Mouse (Mus musculus): ENCODE data around the gene Hrh2. TPM values are rescaled to one million over a fixed set of nuclear protein-coding genes. Genes with fewer than 3 reads are reported as not detected.

Gene Hrh2
- polyA plus RNA-seq, 1 experiment from 2014 or later: not detected

DNA sequence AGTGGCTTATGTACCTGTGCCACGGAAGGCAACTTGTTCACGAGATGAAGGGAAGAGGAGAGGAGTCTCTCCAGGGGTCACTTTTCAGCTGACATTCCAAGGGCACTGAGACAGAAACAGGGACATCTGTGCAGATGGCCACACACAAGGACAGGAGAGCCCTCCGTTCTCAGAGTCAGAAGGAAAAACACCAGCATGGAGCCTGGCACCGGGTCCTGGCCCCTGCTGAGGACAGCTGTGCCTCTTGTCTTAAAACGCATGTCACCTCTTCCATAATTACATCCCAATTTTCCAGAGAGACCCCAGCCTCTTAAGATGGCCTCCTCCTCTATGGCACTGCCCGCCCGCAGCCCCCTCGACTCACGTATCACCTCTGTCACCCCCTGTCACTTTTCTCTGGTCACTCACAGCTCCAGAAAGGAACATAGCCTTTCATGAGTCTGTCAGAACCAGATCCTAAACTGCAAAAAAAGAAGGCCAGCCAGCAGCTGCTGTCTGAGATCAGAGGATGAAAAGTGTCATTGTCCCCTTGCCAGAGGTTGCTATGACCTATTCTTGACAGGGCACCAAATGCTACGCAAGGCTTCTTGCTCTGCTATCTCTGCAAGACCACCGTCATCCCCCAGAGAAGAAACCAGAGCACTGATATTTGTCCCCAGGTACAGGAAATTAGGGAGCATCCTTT lies 59.8 kb downstream of the Hrh2 start:
- Histone ChIP-seq H3K9me3 (no peaks in the 10 kb centered on the region), H3K27ac (no peak overlapping the region), H3K36me3 (no peaks in the 10 kb centered on the region), H3K9ac (no peak overlapping the region), H3K27me3 (peaks cover 7% of the 10 kb centered on the region), H3K4me2 (no peak overlapping the region), H3K4me3 (no peak overlapping the region), H3K4me1 (peaks cover 15% of the 10 kb centered on the region)
- WGBS: 78% methylated on average over 11 of the region's 11 CpGs
- ATAC-seq (ENCODE audit: insufficient number of reproducible peaks, low FRiP score, low TSS enrichment, low read depth): no peak

DNA sequence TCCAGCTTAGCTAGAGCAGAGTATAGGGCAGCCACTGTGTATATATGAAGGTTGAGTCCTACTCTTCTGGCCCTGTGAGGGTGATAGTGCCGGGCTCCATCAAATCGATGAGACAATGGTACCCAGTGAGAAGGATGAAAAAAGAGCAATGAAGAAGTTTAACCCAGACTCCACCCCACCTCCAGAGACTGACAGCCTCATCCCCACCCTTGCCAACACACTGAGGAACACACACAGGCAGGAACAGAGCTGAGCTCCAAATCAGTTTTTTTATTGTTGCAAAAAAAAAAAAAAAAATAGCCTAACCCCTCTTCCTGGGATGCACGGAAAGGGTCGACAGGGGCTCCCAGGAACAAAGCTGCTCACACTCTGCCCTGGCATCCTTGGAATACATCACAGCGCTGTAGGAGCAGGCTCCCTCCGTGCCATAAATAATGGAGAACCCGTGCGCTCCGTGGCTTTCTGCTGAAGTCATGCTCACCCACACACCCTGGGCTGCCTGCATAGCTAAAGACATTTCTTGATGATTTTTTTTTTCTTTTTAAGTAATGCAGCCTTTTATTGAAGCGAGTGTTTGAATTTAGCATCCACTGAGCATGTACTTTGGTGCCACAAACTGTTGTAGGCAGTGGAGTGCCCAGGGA lies 65.8 kb downstream of the Hrh2 start:
- Histone ChIP-seq H3K4me1 (no peaks in the 10 kb centered on the region), H3K4me2 (no peak overlapping the region), H3K36me3 (no peaks in the 10 kb centered on the region), H3K9ac (no peak overlapping the region), H3K4me3 (no peak overlapping the region), H3K9me3 (no peaks in the 10 kb centered on the region), H3K27ac (no peak overlapping the region), H3K27me3 (peaks cover 13% of the 10 kb centered on the region; the same call in 1 of the 2 replicates)
- WGBS: 25% methylated on average over 10 of the region's 10 CpGs
- no peak for ATAC-seq (ENCODE audit: insufficient number of reproducible peaks, low FRiP score, low TSS enrichment, low read depth)

DNA sequence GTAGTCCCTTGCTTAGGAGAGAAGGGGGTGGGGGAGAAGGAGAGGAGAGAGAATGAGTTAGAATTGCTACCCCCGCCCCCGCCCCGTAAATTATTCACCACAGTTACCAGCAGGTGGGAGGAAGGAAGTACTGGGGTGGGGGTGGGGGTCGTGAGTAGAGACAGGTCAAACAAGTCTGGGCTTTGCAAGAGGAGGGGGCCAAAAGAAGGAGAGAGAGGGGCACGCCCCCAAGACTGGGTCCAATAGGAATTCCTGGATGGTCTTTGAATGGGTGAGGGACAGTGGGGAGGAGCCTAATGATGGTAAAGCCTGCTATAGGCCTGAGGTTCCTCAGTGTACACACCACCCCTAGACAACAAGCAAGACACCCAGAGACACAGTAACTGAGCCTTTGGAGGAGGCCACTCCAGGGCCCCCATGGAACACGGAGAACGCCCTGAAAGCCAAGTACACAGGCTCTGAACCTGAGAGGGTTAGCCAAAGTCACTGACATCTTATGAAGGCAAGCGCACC lies 66.4 kb downstream of the Hrh2 start:
- 34% methylated on average over 7 of the region's 8 CpGs for WGBS

DNA sequence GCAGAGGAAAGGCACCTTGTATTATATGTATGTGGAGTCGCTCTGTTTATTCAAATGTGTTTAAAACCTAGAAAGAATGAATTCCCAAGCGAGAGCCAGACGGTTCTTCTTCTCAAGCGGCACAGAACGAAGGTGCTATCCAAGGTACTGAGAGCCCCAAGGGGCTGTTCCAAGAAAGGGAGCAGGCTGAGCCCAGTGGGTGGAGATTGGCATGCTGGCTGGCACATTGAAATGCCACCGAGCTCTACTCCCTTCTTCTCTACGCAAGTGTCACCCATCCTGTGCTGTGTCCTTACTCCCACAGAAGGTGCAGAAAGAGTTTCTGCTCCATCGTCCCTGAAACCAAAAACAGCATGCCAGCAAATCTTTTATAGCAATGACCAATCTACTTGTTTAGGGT lies 68.4 kb downstream of the Hrh2 start:
- no peak for ATAC-seq (ENCODE audit: insufficient number of reproducible peaks, low FRiP score, low TSS enrichment, low read depth)

More for the DNA sequence above, 66.4 kb downstream of the Hrh2 start:
- Histone ChIP-seq H3K9ac (no peak overlapping the region), H3K4me2 (no peak overlapping the region), H3K9me3 (no peaks in the 10 kb centered on the region), H3K27me3 (peaks cover 13% of the 10 kb centered on the region; the same call in 1 of the 2 replicates), H3K4me3 (no peak overlapping the region), H3K4me1 (no peaks in the 10 kb centered on the region), H3K36me3 (no peaks in the 10 kb centered on the region), H3K27ac (no peak overlapping the region)
- ATAC-seq (ENCODE audit: insufficient number of reproducible peaks, low FRiP score, low TSS enrichment, low read depth): no peak

DNA sequence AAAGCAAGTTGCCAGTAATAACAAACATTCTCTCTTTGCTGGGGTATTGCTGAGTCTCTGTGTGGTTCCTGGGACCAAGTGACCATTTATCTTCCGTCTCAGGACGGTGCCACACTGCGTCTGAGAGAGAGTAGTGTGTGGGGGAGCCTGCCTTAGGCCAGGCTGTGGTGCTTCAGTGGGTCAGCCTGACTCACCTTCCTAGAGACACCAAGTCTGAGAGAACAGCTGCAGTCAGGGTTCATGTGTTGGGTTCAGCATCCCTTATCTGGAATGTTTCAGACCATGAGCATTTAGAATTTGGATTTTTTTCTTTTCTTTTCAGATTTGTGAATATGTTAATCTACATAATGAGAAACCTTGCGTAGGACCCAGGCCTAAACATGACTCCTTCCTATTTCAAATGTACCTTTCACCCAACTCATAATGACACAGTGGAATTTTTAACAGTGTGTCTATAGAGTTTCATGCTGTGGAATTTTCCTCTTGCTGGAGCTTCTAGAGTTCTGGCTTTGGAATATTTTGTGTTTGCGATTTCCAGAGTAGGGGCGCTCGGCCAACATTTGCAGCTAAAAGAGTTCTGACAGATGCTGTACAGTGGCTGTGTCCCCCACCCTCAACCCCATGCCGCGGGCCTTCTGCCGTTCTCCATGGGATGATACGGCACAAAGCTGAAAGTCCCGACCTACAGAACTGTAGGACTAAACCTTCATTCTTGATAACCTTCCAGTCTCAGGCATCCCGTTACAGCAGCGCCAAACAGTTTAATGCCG lies 71.0 kb downstream of the Hrh2 start:
- Histone ChIP-seq H3K4me1 (0 out of 2 replicates have a peak, but pooled peaks cover 3% of the 10 kb centered on the region), H3K27ac (no peak overlapping the region), H3K9me3 (no peaks in the 10 kb centered on the region), H3K36me3 (no peaks in the 10 kb centered on the region), H3K9ac (no peak overlapping the region), H3K4me3 (no peak overlapping the region), H3K4me2 (no peak overlapping the region), H3K27me3 (peaks cover 18% of the 10 kb centered on the region; the same call in 1 of the 2 replicates)
- no peak for ATAC-seq (ENCODE audit: insufficient number of reproducible peaks, low FRiP score, low TSS enrichment, low read depth)
- 83% methylated on average over 15 of the region's 15 CpGs for WGBS

More for the DNA sequence above, 68.4 kb downstream of the Hrh2 start:
- no peaks in the 10 kb centered on the region for H3K36me3 ChIP-seq
- H3K4me1 ChIP-seq: 0 out of 2 replicates have a peak, but pooled peaks cover 3% of the 10 kb centered on the region
- no peak overlapping the region for H3K4me3 ChIP-seq
- H3K27me3 ChIP-seq: peaks cover 13% of the 10 kb centered on the region; the same call in 1 of the 2 replicates
- H3K4me2 ChIP-seq: no peak overlapping the region
- WGBS: 26% methylated on average over 8 of the region's 8 CpGs
- H3K9ac ChIP-seq: no peak overlapping the region
- no peak overlapping the region for H3K27ac ChIP-seq
- no peaks in the 10 kb centered on the region for H3K9me3 ChIP-seq

DNA sequence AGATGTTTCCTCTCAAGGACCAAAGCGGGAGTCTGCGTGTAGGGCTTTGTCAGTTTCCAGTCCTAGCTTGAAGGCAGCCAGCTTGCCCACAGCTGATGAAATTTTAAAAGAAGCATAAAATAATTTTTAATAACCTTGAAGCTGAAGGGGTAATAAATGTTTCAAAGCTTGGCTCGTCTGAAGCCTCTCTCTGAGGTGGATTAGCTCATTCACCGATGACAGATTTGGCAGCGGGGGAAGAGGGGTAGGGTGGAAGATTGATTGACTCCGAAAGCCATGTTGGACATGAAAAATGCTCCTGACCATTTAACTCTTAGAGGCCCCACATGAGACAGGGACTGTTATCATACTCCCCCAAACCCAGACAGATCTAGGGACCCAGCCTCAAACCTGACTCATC lies 71.7 kb downstream of the Hrh2 start:
- Histone ChIP-seq H3K4me1 (0 out of 2 replicates have a peak, but pooled peaks cover 3% of the 10 kb centered on the region), H3K36me3 (no peaks in the 10 kb centered on the region), H3K4me3 (no peak overlapping the region), H3K9me3 (no peaks in the 10 kb centered on the region), H3K4me2 (no peak overlapping the region), H3K27ac (no peak overlapping the region), H3K9ac (no peak overlapping the region), H3K27me3 (peaks cover 14% of the 10 kb centered on the region; the same call in 1 of the 2 replicates)
- no peak for ATAC-seq (ENCODE audit: insufficient number of reproducible peaks, low FRiP score, low TSS enrichment, low read depth)
- 60% methylated on average over 6 of the region's 6 CpGs for WGBS

DNA sequence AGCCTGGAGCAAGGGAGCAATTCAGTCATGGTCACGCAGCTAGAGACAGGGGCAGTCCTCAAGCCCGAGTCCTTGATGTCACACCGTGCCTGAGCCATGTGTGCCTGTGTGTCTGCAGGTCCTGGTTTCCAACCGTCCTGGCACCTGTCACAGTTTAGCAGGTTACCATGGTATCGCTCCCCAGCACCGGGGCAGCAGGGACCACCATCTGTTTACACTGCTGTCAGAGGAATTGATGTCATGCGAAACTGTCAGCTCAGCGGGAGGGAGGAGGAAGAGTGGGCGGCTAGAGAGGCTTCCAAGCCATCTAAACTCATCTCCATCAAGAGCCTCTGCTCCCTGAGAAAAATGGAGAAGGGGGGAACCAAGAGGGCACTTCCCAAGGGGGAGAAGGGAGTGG lies 74.5 kb downstream of the Hrh2 start:
- Histone ChIP-seq H3K36me3 (no peaks in the 10 kb centered on the region), H3K27ac (no peak overlapping the region), H3K9ac (no peak overlapping the region), H3K27me3 (peaks cover 13% of the 10 kb centered on the region; the same call in 1 of the 2 replicates), H3K4me3 (no peak overlapping the region), H3K4me1 (0 out of 2 replicates have a peak, but pooled peaks cover 3% of the 10 kb centered on the region), H3K9me3 (no peaks in the 10 kb centered on the region), H3K4me2 (no peak overlapping the region)
- no peak for ATAC-seq (ENCODE audit: insufficient number of reproducible peaks, low FRiP score, low TSS enrichment, low read depth)
- WGBS: 14% methylated on average over 9 of the region's 9 CpGs

DNA sequence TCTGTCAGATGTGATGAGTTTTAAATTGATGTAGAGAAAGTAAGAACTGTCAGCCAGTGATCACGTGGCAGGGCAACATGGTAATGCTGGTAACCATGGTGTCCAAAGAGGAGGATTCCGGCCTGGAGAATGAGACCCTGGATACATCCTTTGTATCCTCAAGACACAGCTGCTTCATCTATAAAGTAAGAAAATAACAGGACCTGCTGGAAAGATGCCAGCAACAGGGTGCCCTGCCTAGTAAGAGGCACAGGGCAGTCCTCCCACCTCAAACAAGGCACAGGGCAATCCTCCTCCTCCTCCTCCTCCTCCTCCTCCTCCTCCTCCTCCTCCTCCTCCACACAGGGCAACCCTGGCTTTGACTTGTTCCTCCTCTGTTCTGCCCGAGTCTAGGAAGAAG lies 77.2 kb downstream of the Hrh2 start:
- WGBS: 81% methylated on average over 3 of the region's 3 CpGs
- Histone ChIP-seq H3K4me1 (no peaks in the 10 kb centered on the region), H3K36me3 (no peaks in the 10 kb centered on the region), H3K9me3 (no peaks in the 10 kb centered on the region), H3K4me3 (no peak overlapping the region), H3K9ac (no peak overlapping the region), H3K27ac (no peak overlapping the region), H3K27me3 (peaks cover 13% of the 10 kb centered on the region; the same call in 1 of the 2 replicates), H3K4me2 (no peak overlapping the region)
- ATAC-seq (ENCODE audit: insufficient number of reproducible peaks, low FRiP score, low TSS enrichment, low read depth): no peak

DNA sequence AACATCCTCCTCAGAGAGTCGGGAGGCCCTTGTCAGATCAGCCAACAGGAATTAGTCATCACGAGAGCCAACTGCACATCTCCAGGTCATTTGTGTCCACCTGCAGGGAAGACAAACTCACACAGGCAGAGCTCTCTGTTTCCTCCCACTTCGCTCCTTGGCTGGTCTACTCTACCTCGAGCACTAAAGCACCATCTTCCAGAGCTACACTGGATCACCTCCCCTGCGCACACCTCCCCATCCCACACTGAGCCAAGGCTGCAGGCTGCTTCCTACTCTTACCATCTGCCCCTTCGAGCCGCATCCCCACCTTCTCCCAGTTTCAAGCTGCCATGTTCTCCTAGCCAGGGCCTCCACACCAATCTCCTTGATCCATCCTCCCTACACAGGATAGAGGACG lies 77.7 kb downstream of the Hrh2 start:
- Histone ChIP-seq H3K4me2 (no peak overlapping the region), H3K36me3 (no peaks in the 10 kb centered on the region), H3K9ac (no peak overlapping the region), H3K9me3 (no peaks in the 10 kb centered on the region), H3K4me3 (no peak overlapping the region), H3K27ac (no peak overlapping the region), H3K27me3 (peaks cover 13% of the 10 kb centered on the region; the same call in 1 of the 2 replicates), H3K4me1 (no peaks in the 10 kb centered on the region)
- WGBS: 68% methylated on average over 8 of the region's 8 CpGs
- ATAC-seq (ENCODE audit: insufficient number of reproducible peaks, low FRiP score, low TSS enrichment, low read depth): no peak

DNA sequence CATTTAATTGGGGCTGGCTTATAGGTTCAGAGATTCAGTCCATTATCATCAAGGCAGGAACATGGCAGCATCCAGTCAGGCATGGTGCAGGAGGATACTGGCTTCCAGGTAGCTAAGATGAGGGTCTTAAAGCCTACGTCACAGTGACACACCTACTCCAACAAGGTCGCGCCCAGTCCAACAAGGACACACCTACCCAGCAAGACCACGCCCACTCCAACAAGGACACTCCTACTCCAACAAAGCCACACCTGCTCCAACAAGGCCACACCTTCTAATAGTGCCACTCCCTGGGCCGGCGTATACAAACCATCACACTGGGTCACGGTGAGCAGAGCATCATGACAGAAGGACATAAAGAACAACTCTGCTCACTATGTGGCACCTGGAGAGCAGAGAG lies 80.1 kb downstream of the Hrh2 start:
- 86% methylated on average over 7 of the region's 7 CpGs for WGBS
- no peak overlapping the region for H3K9ac ChIP-seq
- no peak overlapping the region for H3K27ac ChIP-seq
- no peak overlapping the region for H3K4me2 ChIP-seq
- H3K4me1 ChIP-seq: no peaks in the 10 kb centered on the region
- H3K36me3 ChIP-seq: no peaks in the 10 kb centered on the region
- no peaks in the 10 kb centered on the region for H3K9me3 ChIP-seq
- ATAC-seq (ENCODE audit: insufficient number of reproducible peaks, low FRiP score, low TSS enrichment, low read depth): no peak
- no peak overlapping the region for H3K4me3 ChIP-seq
- peaks cover 6% of the 10 kb centered on the region; the same call in 1 of the 2 replicates for H3K27me3 ChIP-seq

DNA sequence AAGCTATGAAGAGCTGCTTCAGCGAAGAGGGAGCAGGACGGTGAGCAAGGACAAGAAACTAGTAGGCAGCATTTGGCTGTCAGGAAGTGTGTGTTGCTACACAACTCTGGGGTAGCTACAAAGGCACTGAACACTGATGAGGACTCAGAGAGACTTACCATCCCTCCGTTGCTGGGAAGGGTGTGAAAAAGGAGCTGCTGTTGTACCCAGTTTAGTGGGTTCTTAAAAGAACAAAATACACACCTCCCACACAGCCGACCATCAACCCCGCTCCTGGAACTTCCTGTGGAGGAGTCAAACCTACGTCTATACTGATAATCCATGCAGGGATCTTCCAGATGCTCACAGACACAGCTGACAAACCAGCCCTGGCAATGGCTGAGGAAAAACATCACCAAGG lies 85.5 kb downstream of the Hrh2 start:
- Histone ChIP-seq H3K4me2 (no peak overlapping the region), H3K27me3 (0 out of 2 replicates have a peak, but pooled peaks cover 12% of the 10 kb centered on the region), H3K9me3 (no peaks in the 10 kb centered on the region), H3K9ac (no peak overlapping the region), H3K36me3 (no peaks in the 10 kb centered on the region), H3K4me3 (no peak overlapping the region), H3K27ac (no peak overlapping the region), H3K4me1 (peaks cover under 1% of the 10 kb centered on the region)
- WGBS: 80% methylated on average over 6 of the region's 6 CpGs
- no peak for ATAC-seq (ENCODE audit: insufficient number of reproducible peaks, low FRiP score, low TSS enrichment, low read depth)

Data from limb, embryonic 15.5 days (tissue).